Mouse (Mus musculus) limb, embryonic 14.5 days (tissue): ENCODE measurements at regions not wholly inside any gene's neighbourhood (a gene's known extent, or its start where the extent isn't known, plus 50 kb on each side); places are given as distances from the start of the nearest gene placed in this dataset.
"Not testable (repeated sequence)": the region's sequence is repeated elsewhere in the genome, so short reads cannot be mapped to it uniquely, and the experiment has no call there.

Source experiments
- ATAC-seq: fragments of 200-750 bp; cut with Nextera tagmentation; 2 replicates; pipeline ENCODE4 v1.8.0; 2017; ENCODE audit warnings: low read depth, moderate number of reproducible peaks, moderate TSS enrichment; ENCODE audit not compliant: low FRiP score
- DNase-seq: peaks from one replicate; pipeline ENCODE4 v3.0.0-alpha.2; 2015; ENCODE audit warnings: low spot score
- H3K27ac ChIP-seq: fragments of 300-500 bp; sonication (generic); replicated peaks from 2 replicates; pipeline ENCODE4 v1.5.1; 2014; ENCODE audit warnings: low read depth, mild to moderate bottlenecking, low read length, moderate library complexity, mixed read lengths
- H3K27me3 ChIP-seq: fragments of 300-500 bp; sonication (generic); 2 replicates; pipeline ENCODE4 v1.6.1; 2014; ENCODE audit warnings: low read length, mixed read lengths; ENCODE audit not compliant: control insufficient read depth, insufficient read depth
- H3K36me3 ChIP-seq: fragments of 300-500 bp; sonication (generic); 2 replicates; pipeline ENCODE4 v1.6.1; 2014; ENCODE audit warnings: mild to moderate bottlenecking, low read length, moderate library complexity, mixed read lengths; ENCODE audit not compliant: control insufficient read depth, insufficient read depth
- H3K4me1 ChIP-seq: fragments of 300-500 bp; sonication (generic); 2 replicates; pipeline ENCODE4 v1.6.1; 2014; ENCODE audit warnings: antibody characterized with exemption, low read length, mixed read lengths; ENCODE audit not compliant: control insufficient read depth, insufficient read depth
- H3K4me2 ChIP-seq: fragments of 300-500 bp; sonication (generic); replicated peaks from 2 replicates; pipeline ENCODE4 v1.6.1; 2014; ENCODE audit warnings: low read depth, mild to moderate bottlenecking, low read length, moderate library complexity; ENCODE audit not compliant: severe bottlenecking
- H3K4me3 ChIP-seq: fragments of 300-500 bp; sonication (generic); replicated peaks from 2 replicates; pipeline ENCODE4 v1.5.1; 2014; ENCODE audit warnings: low read length
- H3K9ac ChIP-seq: fragments of 300-500 bp; sonication (generic); 2 replicates; pipeline ENCODE4 v1.6.1; 2014; ENCODE audit warnings: mild to moderate bottlenecking, low read depth, low read length, moderate library complexity; ENCODE audit not compliant: severe bottlenecking
- H3K9me3 ChIP-seq: fragments of 300-500 bp; sonication (generic); 2 replicates; pipeline ENCODE4 v1.6.1; 2016; ENCODE audit warnings: low read length; ENCODE audit not compliant: control insufficient read depth
- POLR2A ChIP-seq: fragments of 200-500 bp; IDR thresholded peaks from 2 replicates; pipeline ENCODE4 v1.8.0; 2012; ENCODE audit warnings: inconsistent platforms, mild to moderate bottlenecking, moderate library complexity, borderline replicate concordance; ENCODE audit not compliant: insufficient read depth, insufficient read length; ENCODE audit errors: extremely low read depth
- WGBS: fragments of 180-500 bp; shearing (Covaris S2); extraction: QIAGEN DNeasy Blood & Tissue Kit; methylation state at CpG from one replicate; pipeline ENCODE4 v1.1.7; 2014; 5-methylcytosine and 5-hydroxymethylcytosine counted together

DNA sequence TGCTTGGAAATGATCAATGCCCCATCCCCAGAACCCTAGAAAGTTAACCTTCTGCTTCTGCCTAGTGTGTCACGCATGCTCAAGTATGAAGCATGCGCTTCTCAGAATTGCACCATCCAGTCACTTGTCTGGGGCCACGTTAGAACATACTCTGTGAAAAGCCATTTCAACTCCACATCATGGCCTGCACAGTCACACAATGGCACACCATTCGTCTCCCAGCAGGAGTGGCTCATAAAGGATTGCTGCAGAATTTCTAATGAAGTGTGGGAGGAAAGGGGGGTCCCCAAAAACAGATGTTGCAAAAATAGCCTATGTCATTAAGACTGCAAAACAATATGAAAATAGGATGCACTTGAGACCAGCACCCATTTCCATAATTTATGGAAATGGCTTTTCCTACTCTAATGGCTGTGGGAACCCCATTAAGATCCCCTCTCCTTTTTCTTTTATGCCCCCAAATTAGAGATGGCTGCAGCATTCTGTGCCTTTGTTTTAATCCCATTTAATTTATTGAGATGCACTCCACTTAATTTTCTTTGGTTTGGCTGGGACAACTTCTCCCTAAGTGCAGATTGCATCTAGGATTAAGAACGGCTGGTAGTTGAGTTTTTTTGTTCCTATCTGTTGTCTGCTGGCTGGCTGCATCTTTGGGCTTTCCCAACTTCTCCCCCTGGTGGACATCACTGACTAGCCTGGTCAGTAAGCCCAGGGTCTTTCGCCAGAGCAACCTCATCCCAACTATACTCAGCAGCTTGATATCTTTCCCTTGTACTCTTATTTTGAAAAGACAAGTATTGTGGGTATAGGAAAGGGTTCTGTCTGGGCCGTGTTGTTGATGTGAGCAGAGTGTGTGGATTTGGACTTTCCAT lies 294.5 kb downstream of the Med10 start:
- Histone ChIP-seq H3K4me2 (no peak overlapping the region), H3K9ac (no peak overlapping the region), H3K27me3 (no peaks in the 10 kb centered on the region), H3K4me3 (no peak overlapping the region), H3K27ac (no peak overlapping the region), H3K4me1 (peaks cover 10% of the 10 kb centered on the region; the same call in 1 of the 2 replicates), H3K36me3 (no peaks in the 10 kb centered on the region), H3K9me3 (no peaks in the 10 kb centered on the region)
- WGBS = 51% methylated on average over 7 of the region's 7 CpGs
- TF ChIP-seq POLR2A = no peak
- ATAC-seq = no peak
- DNase-seq = no peak

DNA sequence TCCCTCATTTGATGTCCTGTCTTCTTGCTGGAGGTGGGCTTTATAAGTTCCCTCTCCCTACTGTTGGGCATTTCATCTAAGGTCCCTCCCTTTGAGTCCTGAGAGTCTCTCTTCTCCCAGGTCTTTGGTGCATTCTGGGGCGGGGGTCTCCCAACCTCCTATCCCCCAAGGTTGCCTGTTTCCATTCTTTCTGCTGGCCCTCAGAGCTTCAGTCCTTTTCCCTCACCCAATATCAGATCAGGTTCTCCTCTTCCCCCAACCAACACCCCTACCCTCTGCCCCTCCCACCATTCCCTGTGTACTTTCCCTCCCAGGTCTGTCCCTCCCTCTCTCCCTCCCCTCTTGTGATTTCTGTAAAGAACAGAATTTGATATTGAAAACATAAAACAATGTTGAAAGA lies 297.9 kb downstream of the Med10 start:
- not testable (repeated sequence) for H3K27me3 ChIP-seq, DNase-seq, H3K4me2 ChIP-seq, H3K4me1 ChIP-seq, H3K9me3 ChIP-seq, H3K36me3 ChIP-seq, H3K9ac ChIP-seq, H3K4me3 ChIP-seq, H3K27ac ChIP-seq, ATAC-seq
- WGBS = 85% methylated on average over 1 of the region's 1 CpGs

- WGBS = 85% methylated on average over 7 of the region's 7 CpGs
- Histone ChIP-seq H3K4me2 (no peak overlapping the region), H3K4me3 (no peak overlapping the region), H3K4me1 (no peaks in the 10 kb centered on the region), H3K36me3 (no peaks in the 10 kb centered on the region), H3K9ac (no peak overlapping the region), H3K27ac (no peak overlapping the region), H3K9me3 (no peaks in the 10 kb centered on the region), H3K27me3 (no peaks in the 10 kb centered on the region)
- ATAC-seq = no peak
- DNase-seq = no peak
- TF ChIP-seq POLR2A = no peak
Measured at GRCm38 (mm10) chr13:70103021-70103420, 300.8 kb downstream of the Med10 start.

GRCm38 (mm10) chr13:70103491-70103890 lies 301.3 kb downstream of the Med10 start:
- not testable (repeated sequence) for H3K27ac ChIP-seq, H3K4me3 ChIP-seq, H3K4me2 ChIP-seq, H3K27me3 ChIP-seq, DNase-seq, ATAC-seq, H3K4me1 ChIP-seq, H3K9ac ChIP-seq, H3K36me3 ChIP-seq, H3K9me3 ChIP-seq
- 89% methylated on average over 10 of the region's 10 CpGs for WGBS

- Histone ChIP-seq H3K9ac (no peak overlapping the region), H3K4me1 (no peaks in the 10 kb centered on the region), H3K27me3 (no peaks in the 10 kb centered on the region), H3K4me3 (no peak overlapping the region), H3K4me2 (no peak overlapping the region), H3K27ac (no peak overlapping the region), H3K36me3 (no peaks in the 10 kb centered on the region), H3K9me3 (no peaks in the 10 kb centered on the region)
- DNase-seq (no peak), ATAC-seq (no peak)
- TF ChIP-seq POLR2A = no peak
- 79% methylated on average over 4 of the region's 4 CpGs for WGBS
Measured at GRCm38 (mm10) chr13:70103903-70104302, 301.7 kb downstream of the Med10 start.
